Mouse (Mus musculus) lung, adult 2 months (tissue): ENCODE measurements around the gene Trappc12.

ENCODE experiments used
- CTCF ChIP-seq: fragments of 200-500 bp; IDR thresholded peaks from 2 replicates; pipeline ENCODE4 v1.5.1; 2011; ENCODE audit warnings: mild to moderate bottlenecking, low read length, control low read depth; ENCODE audit not compliant: insufficient read depth
- POLR2A ChIP-seq: fragments of 200-500 bp; IDR thresholded peaks from 2 replicates; pipeline ENCODE4 v1.6.1; 2011; ENCODE audit warnings: low read depth, mild to moderate bottlenecking, control low read depth, low read length, borderline replicate concordance; ENCODE audit errors: extremely low read depth

GRCm38 (mm10) chr12:28705204-28705603 is 45.1 kb downstream of the Trappc12 start:
- no peak for TF ChIP-seq CTCF
- TF ChIP-seq POLR2A = no peak
